Mouse (Mus musculus) liver, embryonic 15.5 days (tissue): ENCODE results near the gene Iscu. TPM values are rescaled to one million over a fixed set of nuclear protein-coding genes. Genes with fewer than 3 reads are reported as not detected.

Experiments used
- ATAC-seq: fragments of 200-750 bp; cut with Nextera tagmentation; 2 replicates; pipeline ENCODE4 v1.8.0; 2017; ENCODE audit warnings: moderate number of reproducible peaks, mild to moderate bottlenecking, moderate library complexity; ENCODE audit not compliant: insufficient read depth
- H3K27ac ChIP-seq: fragments of 300-500 bp; sonication (generic); replicated peaks from 2 replicates; pipeline ENCODE4 v1.5.1; 2015; ENCODE audit warnings: mild to moderate bottlenecking, inconsistent platforms
- H3K27me3 ChIP-seq: fragments of 300-500 bp; sonication (generic); 2 replicates; pipeline ENCODE4 v1.6.1; 2015; ENCODE audit warnings: mild to moderate bottlenecking, inconsistent platforms
- H3K36me3 ChIP-seq: fragments of 300-500 bp; sonication (generic); replicated peaks from 2 replicates; pipeline ENCODE4 v1.6.1; 2015; ENCODE audit warnings: moderate library complexity, mild to moderate bottlenecking, inconsistent platforms
- H3K4me1 ChIP-seq: fragments of 300-500 bp; sonication (generic); replicated peaks from 2 replicates; pipeline ENCODE4 v1.6.1; 2015; ENCODE audit warnings: inconsistent platforms
- H3K4me2 ChIP-seq: fragments of 300-500 bp; sonication (generic); 2 replicates; pipeline ENCODE4 v1.6.1; 2015; ENCODE audit warnings: moderate library complexity, mild to moderate bottlenecking, inconsistent platforms
- H3K4me3 ChIP-seq: fragments of 300-500 bp; sonication (generic); replicated peaks from 2 replicates; pipeline ENCODE4 v1.5.1; 2015; ENCODE audit warnings: mild to moderate bottlenecking, inconsistent platforms
- H3K9ac ChIP-seq: fragments of 300-500 bp; sonication (generic); 2 replicates; pipeline ENCODE4 v1.6.1; 2015; ENCODE audit warnings: moderate library complexity, mild to moderate bottlenecking, inconsistent platforms
- H3K9me3 ChIP-seq: fragments of 300-500 bp; sonication (generic); replicated peaks from 2 replicates; pipeline ENCODE4 v1.6.1; 2016; ENCODE audit warnings: inconsistent platforms
- WGBS: fragments of 180-500 bp; shearing (Covaris S2); methylation state at CpG from one replicate; pipeline ENCODE4 v1.1.7; 2015; ENCODE audit warnings: mixed read lengths; ENCODE audit not compliant: insufficient replicate concordance; 5-methylcytosine and 5-hydroxymethylcytosine counted together
- polyA plus RNA-seq: library from polyadenylated mRNA; unstranded; fragments of >200 nt; fragmentation: Nextera tagmentation; extraction: Ambion mirVana; gene quantifications from 2 replicates; pipeline ENCODE4 v1.2.1, GENCODE M21; 2015

Iscu gene
- polyA plus RNA-seq, 1 experiment from 2014 or later: 79.1 TPM

- no peak for ATAC-seq
- no peaks in the 10 kb centered on the region for H3K9me3 ChIP-seq
- peak overlapping the region; percentile 88 for H3K27ac ChIP-seq
- H3K4me2 ChIP-seq: peak overlapping the region; percentile 90
- peaks cover 25% of the 10 kb centered on the region for H3K4me1 ChIP-seq
- no peak overlapping the region for H3K4me3 ChIP-seq
- H3K36me3 ChIP-seq: peaks cover 17% of the 10 kb centered on the region
- 67% methylated on average over 5 of the region's 5 CpGs for WGBS
- no peak overlapping the region for H3K9ac ChIP-seq
- H3K27me3 ChIP-seq: no peaks in the 10 kb centered on the region
Measured at GRCm38 (mm10) chr5:113734376-113734775, 38.2 kb upstream of the Iscu start.

DNA sequence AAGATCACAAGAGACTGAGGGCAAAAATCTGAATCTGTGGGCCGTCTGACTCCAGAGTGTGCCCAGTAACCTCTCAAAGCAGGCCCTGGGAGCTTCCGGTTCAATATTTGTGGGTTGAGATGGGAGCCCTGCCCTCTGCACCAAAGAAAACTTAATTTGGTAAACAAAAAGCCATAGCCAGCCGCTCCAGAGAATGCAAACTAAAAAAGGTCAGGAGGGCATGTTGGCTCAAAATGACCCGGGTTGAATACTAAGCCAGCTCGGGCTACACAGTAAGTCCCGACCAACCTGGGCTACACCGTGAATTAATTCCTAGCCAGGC, 37.6 kb upstream of the Iscu start:
- Histone ChIP-seq H3K4me3 (peak overlapping the region; percentile 77), H3K27ac (peak overlapping the region; percentile 88), H3K9me3 (no peaks in the 10 kb centered on the region), H3K4me1 (peaks cover 25% of the 10 kb centered on the region), H3K9ac (peak overlapping the region; percentile 69), H3K36me3 (peaks cover 23% of the 10 kb centered on the region), H3K4me2 (peak overlapping the region; percentile 90), H3K27me3 (no peaks in the 10 kb centered on the region)
- ATAC-seq: peak; percentile 43
- WGBS: 26% methylated on average over 7 of the region's 7 CpGs

GRCm38 (mm10) chr5:113735345-113736112, 37.0 kb upstream of the Iscu start, which contains the start of gene Ficd:
Ficd (plus strand) TSS chr5:113735803.
- peak within 1 kb of the TSS; percentile 69 for H3K9ac ChIP-seq
- H3K27ac ChIP-seq: peak within 1 kb of the TSS; percentile 94
- no peaks in the 10 kb centered on the region for H3K27me3 ChIP-seq
- H3K9me3 ChIP-seq: no peaks in the 10 kb centered on the region
- peak; percentile 97 for ATAC-seq
- peaks cover 25% of the 10 kb centered on the region for H3K4me1 ChIP-seq
- peak within 1 kb of the TSS; percentile 77 for H3K4me3 ChIP-seq
- H3K4me2 ChIP-seq: peak within 1 kb of the TSS; percentile 90
- peaks cover 28% of the 10 kb centered on the region for H3K36me3 ChIP-seq
- WGBS: 1% methylated on average over 71 of the region's 71 CpGs

- Histone ChIP-seq H3K4me2 (peak overlapping the region; percentile 90), H3K4me1 (peaks cover 25% of the 10 kb centered on the region), H3K9ac (peak overlapping the region; percentile 65), H3K36me3 (peaks cover 34% of the 10 kb centered on the region), H3K9me3 (no peaks in the 10 kb centered on the region), H3K4me3 (peak overlapping the region; percentile 77), H3K27me3 (no peaks in the 10 kb centered on the region), H3K27ac (peak overlapping the region; percentile 94)
- under 1% methylated on average over 10 of the region's 10 CpGs for WGBS
- ATAC-seq: no peak
Measured at GRCm38 (mm10) chr5:113736113-113736502, 36.4 kb upstream of the Iscu start.

GRCm38 (mm10) chr5:113736522-113737164, 35.9 kb upstream of the Iscu start:
- peaks cover 39% of the 10 kb centered on the region for H3K36me3 ChIP-seq
- H3K4me3 ChIP-seq: peak overlapping the region; percentile 77
- no peaks in the 10 kb centered on the region for H3K27me3 ChIP-seq
- peaks cover 25% of the 10 kb centered on the region for H3K4me1 ChIP-seq
- H3K9me3 ChIP-seq: no peaks in the 10 kb centered on the region
- H3K4me2 ChIP-seq: peak overlapping the region; percentile 90
- WGBS: 44% methylated on average over 15 of the region's 15 CpGs
- H3K27ac ChIP-seq: peak overlapping the region; percentile 94
- no peak for ATAC-seq
- H3K9ac ChIP-seq: peak overlapping the region; percentile 65

DNA sequence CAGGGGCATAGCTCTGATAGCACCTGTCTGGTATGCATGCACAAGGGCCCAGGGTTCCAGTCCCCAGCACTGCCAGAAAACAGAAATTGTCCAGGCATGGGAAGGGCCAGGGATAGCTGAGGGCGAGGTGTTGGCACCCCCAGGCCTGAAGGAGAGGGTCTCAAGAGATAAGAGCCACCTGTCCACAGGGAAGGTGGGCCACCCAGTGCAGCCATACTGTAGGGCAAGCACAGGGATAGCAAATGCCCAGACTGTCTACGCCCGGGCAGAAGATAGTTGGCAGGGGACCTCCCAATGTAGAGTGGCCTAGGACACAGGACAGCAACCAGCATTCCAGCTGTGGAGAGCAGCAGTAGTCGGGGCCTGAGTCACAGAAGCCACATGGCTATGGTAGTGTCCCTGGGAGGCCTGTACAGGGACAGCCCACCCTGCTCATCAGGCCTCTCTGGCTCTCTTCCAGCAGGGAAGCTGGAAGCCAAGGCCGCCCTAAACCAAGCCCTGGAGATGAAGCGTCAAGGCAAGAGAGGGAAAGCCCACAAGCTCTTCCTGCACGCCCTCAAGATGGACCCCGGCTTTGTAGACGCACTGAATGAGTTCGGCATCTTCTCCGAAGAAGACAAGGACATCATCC, 34.8 kb upstream of the Iscu start:
- H3K9ac ChIP-seq: no peak overlapping the region
- H3K4me1 ChIP-seq: peaks cover 25% of the 10 kb centered on the region
- H3K27me3 ChIP-seq: no peaks in the 10 kb centered on the region
- no peak overlapping the region for H3K27ac ChIP-seq
- no peak overlapping the region for H3K4me3 ChIP-seq
- H3K9me3 ChIP-seq: no peaks in the 10 kb centered on the region
- 80% methylated on average over 11 of the region's 11 CpGs for WGBS
- H3K4me2 ChIP-seq: no peak overlapping the region; the same call in 1 of the 2 replicates
- no peak for ATAC-seq
- peaks cover 50% of the 10 kb centered on the region for H3K36me3 ChIP-seq

GRCm38 (mm10) chr5:113747629-113748028, 24.9 kb upstream of the Iscu start:
- Histone ChIP-seq H3K9me3 (no peaks in the 10 kb centered on the region), H3K4me2 (no peak overlapping the region), H3K27me3 (no peaks in the 10 kb centered on the region), H3K4me1 (no peaks in the 10 kb centered on the region), H3K27ac (no peak overlapping the region), H3K36me3 (peaks cover 100% of the 10 kb centered on the region), H3K4me3 (no peak overlapping the region), H3K9ac (no peak overlapping the region)
- ATAC-seq: no peak
- 89% methylated on average over 5 of the region's 5 CpGs for WGBS

DNA sequence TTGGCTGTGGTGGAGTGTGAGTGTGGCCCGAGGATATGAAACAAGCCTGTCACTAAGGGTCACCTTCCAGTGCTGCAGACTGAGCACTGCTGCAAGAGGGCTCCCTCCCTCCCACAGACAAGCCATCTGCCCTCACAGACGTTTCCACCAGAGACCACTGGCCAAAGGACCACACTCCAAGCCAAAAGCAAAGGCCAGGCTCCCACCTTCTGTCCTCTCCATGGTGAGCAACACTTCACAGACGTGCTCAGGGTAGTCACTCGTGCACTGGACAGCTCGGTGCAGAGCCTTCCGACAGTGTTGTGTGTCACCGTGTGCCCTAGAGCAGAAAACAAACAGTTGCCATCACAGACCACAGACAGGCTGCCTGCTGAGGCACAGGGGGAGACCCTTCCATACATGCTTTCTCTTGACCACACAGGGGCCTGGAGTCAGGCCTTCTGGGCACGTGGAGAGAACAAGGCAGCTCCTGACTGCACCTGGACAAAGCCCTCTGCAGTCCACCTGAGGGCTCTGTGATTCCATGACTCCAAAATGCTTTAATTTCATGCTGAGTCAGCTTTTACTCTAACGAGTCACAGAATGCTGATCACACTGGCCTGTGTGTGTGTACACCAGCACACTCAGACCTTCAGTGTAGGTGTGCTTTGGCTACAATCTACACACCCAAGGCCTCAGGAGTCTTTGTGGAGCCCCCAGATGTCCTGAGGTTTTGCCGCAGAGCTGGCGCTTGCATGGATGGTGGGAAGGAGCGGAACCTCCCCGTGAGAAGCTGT, 23.8 kb upstream of the Iscu start:
- Histone ChIP-seq H3K4me1 (no peaks in the 10 kb centered on the region), H3K9ac (no peak overlapping the region), H3K27ac (no peak overlapping the region), H3K4me2 (no peak overlapping the region), H3K36me3 (peaks cover 100% of the 10 kb centered on the region), H3K27me3 (no peaks in the 10 kb centered on the region), H3K9me3 (no peaks in the 10 kb centered on the region), H3K4me3 (no peak overlapping the region)
- WGBS: 84% methylated on average over 13 of the region's 13 CpGs
- ATAC-seq: no peak

DNA sequence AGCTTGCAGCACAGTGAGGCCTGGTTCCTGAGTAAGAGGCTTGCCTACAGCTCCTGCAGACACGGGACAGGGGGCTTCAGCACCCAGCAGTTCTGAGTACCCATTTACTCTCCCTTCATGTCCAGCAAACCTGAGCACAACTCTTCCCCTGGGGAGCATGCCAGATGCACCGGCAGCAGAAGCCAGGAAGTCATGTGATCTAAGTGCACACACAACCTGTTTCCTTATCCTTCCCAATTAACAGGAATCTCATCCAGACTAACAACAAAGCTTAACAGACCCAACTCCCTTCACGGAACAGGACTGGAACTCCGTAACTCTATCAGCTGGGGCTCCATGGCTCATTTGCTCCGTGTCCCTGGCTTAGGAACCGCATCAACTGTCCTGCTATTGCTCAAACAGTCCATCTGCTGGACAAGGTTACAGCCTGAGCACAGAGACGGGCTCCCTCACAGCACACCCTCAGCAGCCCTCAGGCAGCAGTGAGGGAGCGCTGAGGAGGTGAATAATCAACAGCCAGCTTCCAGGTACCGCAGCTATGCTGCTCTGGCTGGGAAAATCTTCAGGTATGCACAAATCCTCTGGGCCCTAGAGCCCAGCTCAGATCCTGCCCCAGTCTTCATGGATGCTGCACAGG, 20.9 kb upstream of the Iscu start:
- H3K4me1 ChIP-seq: no peaks in the 10 kb centered on the region
- H3K27me3 ChIP-seq: no peaks in the 10 kb centered on the region
- 81% methylated on average over 9 of the region's 9 CpGs for WGBS
- no peak overlapping the region for H3K27ac ChIP-seq
- H3K36me3 ChIP-seq: peaks cover 100% of the 10 kb centered on the region
- no peak overlapping the region for H3K9ac ChIP-seq
- no peak overlapping the region for H3K4me3 ChIP-seq
- no peak for ATAC-seq
- H3K9me3 ChIP-seq: no peaks in the 10 kb centered on the region
- no peak overlapping the region for H3K4me2 ChIP-seq

DNA sequence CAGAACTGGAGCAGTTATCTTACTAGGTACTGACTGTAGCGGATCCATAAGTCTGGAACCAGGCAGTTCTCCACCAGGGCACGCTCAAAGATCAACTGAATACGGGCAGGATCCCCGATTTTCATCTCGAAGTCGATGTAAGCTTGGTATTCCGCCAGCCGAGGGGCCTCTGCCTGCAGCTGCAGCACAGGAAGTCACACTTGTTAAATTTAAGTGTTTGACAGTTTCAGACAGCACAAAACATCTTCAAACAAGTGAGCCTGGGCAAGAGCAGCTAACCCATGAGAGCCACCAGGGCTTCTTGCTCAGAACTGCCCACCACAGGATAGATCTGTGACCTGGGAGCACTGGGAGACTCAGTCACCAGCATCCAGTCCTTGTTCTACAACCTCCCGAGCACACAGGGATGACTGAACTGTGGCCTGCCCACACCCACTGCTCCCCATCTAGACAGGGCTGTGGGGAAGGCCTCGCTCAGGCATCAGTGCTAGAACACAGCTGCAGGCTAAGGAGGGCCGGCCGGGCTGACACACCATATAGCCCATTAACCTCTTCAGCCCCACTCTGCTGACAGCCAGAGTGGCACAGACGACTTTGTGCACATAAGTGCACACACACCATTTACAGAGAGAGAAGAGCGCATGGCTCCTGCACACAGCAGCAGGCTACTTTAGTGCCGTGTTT, 17.1 kb upstream of the Iscu start:
- Histone ChIP-seq H3K4me3 (no peak overlapping the region), H3K9ac (no peak overlapping the region), H3K4me2 (no peak overlapping the region), H3K27me3 (no peaks in the 10 kb centered on the region), H3K9me3 (no peaks in the 10 kb centered on the region), H3K4me1 (no peaks in the 10 kb centered on the region), H3K36me3 (peaks cover 100% of the 10 kb centered on the region), H3K27ac (no peak overlapping the region)
- 82% methylated on average over 15 of the region's 15 CpGs for WGBS
- no peak for ATAC-seq
